Mouse (Mus musculus) testis, adult 2 months (tissue): Measurements from ENCODE around the gene Scn2b.

Experiments used
- CTCF ChIP-seq: fragments of 200-500 bp; IDR thresholded peaks from 2 replicates; pipeline ENCODE4 v1.5.1; 2012; ENCODE audit warnings: low read depth, mild to moderate bottlenecking, inconsistent platforms, low read length, moderate library complexity; ENCODE audit not compliant: control insufficient read depth, insufficient read depth, insufficient replicate concordance
- POLR2A ChIP-seq: fragments of 200-500 bp; IDR thresholded peaks from 2 replicates; pipeline ENCODE4 v1.6.1; 2012; ENCODE audit warnings: low read depth, mild to moderate bottlenecking, inconsistent platforms, low read length, moderate library complexity; ENCODE audit not compliant: control insufficient read depth

DNA sequence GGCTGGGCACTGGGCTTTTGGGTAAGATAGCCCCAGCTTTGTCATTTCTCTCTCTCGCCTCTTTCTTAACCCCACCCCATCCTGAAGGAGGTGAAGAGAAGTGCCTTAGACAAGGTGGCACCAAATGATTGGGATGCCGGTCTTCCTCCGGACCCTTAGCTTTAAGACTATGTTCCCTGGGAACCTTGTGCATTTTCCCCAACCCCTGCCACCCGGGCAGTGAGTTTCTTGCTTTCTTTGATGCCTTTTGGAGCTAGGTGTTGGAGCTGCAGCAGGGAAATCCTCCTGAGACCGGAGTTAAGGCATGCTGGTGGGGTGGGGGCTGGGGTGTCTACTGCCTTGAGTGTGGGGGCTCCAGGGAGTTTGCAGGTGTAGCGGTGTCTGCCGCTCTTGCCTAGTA lies 21.5 kb downstream of the Scn2b start:
- TF ChIP-seq CTCF (no peak), POLR2A (no peak)
